Mouse (Mus musculus) left cerebral cortex, postnatal 25 days (tissue): ENCODE measurements at regions not wholly inside any gene's neighbourhood (a gene's known extent, or its start where the extent isn't known, plus 50 kb on each side); places are given as distances from the start of the nearest gene placed in this dataset.

Source experiments
- DNase-seq, 2 experiments: peaks; one replicate each; pipeline ENCODE4 v3.0.0; 2022; ENCODE audit warnings: low spot score in 2 of 2, mixed read lengths in 1 of 2
- intact Hi-C: fragments of 180-260 bp; cut with DNase I; formaldehyde crosslinking; loops from one replicate; pipeline ENCODE4 v1.15.1; 2025

DNA sequence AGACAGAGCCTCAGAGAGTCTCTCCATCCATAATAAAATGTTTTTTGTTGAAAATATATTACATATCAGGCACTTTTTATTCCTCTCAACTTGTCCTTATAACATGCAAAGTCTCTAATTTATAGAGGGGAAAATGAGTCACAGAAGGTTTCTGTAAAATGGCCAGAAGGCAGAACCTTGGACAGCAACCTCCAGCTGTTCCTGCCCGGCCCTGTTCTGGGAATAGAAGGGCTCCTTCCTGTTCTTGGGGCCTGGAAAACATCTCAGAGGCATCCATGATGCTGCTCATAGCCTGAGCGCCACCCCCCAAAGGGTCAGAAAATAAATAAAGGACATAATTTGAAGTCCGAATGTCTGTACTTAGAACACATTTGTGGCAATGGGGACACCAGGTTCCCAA lies 188.7 kb downstream of the Abhd5 start:
- intact Hi-C loops = no loop called here
- DNase-seq = no peak

DNA sequence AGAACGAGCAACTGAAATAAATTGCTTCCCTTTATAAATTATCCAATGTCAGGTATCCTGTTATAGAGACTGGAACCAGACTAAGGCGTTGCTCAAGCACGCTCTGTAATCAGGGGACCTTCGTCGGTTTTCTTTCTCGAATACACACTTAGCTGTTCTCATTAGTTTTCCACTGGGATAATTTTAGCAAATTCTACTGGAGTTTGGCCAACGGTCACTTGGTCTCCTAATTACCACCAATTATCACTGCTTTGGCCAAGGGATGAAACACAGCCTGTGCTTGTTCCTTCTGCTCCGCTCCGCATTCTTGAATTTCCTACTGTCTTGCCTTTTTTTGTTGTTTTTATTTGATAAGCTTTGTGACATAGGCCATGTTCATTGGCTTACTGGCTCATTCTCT lies 191.1 kb upstream of the Topaz1 start:
- DNase-seq = no peak

DNA sequence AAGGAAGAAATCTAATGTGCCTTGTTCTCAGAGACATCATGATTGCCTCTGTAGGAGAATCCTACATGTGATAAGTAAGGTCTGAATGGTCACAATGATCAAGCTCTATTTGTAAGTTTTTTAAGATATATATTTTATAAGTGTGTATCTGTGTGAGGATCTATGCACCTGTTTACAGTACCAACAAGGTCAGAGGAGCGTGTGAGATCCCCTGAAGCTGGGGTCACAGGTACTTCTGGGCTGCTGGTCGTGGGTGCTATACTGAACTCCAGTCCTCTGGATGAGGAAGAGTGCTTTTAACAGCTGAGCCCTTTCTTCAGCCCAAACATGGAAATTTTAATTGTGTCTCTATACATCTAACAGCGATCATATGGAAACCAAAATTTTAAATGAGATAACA lies 181.1 kb upstream of the Topaz1 start:
- peak in 1 of 2 experiments; percentile 0 for DNase-seq
- intact Hi-C loops = no loop called here

More for the DNA sequence above, 191.1 kb upstream of the Topaz1 start:
- intact Hi-C loops = no loop called here

DNA sequence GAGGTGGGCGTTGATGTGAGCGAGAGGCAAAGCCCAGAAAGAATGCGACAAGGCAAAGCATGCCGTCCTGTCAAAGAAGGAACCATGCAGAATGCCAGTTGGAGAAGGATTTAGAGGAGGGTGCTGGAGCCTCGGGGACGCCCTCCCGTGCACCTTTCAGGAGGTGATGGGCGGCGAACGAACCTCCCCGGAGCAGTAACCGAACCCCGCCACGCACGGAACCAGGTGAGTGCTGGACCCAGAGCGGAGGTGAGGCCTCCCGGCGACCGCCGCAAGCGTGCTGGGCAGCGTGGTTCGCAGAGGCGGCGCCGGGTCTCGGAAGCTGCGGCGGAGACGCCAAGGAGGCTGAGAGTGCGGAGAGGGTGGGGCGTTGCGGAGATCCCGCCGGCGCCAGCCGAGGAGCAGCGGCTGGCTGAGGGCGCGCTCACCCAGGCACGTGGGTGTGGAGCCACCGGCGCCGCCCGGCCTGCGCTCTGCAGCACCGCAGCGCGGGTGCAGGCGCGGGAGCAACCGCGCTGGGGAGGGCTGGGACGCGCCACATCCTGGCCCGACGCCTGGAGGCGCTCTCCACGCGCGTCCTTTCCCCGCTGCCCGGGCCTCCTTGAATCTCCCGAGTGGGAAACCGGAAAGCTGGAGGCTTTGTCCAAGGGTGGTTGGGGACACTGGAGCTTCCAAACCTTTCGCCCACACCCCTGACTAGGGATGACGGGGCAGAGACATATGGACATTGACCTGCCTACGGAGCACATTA lies 178.3 kb upstream of the Topaz1 start:
- intact Hi-C loops = loop anchor here (2.0 kb wide), 2 partner anchors 108 to 146 kb away; no protein-coding TSS in a partner anchor
- DNase-seq = peak; percentile 80 to 82

DNA sequence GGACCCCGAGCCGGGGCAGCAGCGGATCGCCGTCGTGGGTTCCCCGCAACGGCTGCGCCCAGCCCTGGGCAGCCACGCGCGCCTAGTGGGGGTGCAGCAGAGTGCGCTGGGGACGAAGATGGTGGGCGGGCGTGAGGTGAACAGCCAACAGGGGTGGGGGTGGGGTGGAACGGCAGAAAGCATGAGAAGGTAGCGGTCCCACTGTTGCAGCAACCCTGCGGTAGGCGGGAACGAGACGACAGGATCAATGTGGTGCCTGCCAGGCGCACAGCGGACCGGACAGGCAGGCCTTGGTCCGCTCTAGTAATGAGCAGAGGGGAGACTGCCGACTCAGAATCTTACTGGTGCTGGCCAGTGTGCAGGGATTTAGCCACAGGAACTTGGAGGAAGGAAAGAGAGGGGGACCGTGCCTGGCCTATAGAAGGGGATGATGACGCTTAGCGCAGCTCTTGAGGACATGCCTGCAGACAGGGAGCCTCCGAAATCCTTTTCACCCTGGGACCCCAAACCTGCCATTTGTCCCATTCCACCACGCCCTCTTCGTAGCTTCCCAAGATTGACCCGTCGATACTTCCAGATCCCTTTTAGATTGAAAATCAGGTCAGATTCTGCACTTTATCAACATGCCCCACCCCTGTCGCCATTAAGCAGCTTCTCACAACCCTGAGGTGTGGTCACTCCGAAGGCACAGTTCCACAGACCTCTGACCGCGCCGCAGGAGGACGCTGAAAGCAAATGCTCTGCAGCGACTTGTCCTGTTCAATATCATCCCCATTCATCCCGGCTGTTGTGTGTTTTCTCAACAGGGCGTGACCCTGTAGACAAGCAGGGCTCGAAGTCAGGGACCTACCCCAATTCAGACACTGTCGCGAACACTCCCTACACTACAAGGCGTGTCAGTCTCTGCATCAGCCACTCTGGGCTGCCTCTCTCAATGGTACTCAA lies 177.4 kb upstream of the Topaz1 start:
- DNase-seq = no peak
- intact Hi-C loops = loop anchor here (2.0 to 5.0 kb wide), 3 partner anchors 109 to 147 kb away; no protein-coding TSS in a partner anchor

DNA sequence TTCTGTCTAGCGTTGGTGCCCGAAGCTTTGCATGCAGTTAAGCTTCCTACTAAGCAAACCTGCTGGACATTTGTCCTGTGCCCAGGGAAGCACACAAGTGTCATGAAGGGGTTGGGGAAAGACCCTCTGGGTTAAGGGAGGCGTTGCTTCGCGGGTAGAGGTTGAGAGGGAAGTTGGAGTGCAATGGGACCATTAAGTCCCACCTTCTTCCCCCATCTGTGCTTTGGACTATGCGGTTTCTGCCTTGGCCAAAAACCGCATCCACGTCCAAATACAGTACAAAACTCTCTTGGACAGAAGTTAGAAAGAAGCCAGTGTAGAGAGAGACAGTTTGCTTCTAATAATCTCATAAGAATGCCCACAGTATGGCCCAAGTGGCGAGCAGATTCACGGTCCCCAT lies 176.1 kb upstream of the Topaz1 start:
- intact Hi-C loops = loop anchor here (5.0 kb wide), 1 partner anchor 116 kb away; no protein-coding TSS in a partner anchor

DNA sequence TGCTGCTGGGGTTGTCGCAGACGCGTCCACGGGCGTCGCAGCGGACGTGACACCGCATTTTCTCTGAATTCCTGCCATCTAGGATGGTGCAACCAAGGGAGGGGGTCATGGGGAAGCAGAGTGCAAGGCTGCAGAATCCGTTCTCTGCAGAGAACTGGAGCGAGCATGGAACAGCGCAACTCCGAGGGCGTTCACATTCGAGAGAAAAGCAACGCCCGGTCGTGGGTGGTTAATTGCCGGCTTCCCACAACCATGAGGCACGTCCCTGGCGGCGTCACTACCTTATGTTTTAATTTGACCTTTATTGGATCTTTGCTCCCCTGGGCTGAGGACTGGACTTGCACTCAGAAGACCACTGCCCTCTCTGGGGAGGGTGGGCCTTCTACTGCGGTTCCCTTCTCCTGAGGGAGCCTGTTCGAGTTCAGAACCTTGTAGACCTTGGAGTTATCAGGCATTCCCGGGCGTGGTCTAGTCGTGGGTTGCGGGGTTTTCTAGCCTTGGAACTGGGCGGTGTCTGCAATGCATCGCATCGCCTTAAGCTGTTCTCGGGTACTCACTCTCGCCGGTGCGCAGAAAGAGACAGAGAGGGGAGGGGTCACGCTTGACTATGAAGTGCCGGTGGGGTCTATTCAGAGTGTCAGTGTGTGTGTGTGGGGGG lies 175.6 kb upstream of the Topaz1 start:
- peak; percentile 50 for DNase-seq
- intact Hi-C loops = loop anchor here (1.0 to 5.0 kb wide), 2 partner anchors 39 to 116 kb away; no protein-coding TSS in a partner anchor

More for the DNA sequence above, 176.1 kb upstream of the Topaz1 start:
- no peak for DNase-seq

DNA sequence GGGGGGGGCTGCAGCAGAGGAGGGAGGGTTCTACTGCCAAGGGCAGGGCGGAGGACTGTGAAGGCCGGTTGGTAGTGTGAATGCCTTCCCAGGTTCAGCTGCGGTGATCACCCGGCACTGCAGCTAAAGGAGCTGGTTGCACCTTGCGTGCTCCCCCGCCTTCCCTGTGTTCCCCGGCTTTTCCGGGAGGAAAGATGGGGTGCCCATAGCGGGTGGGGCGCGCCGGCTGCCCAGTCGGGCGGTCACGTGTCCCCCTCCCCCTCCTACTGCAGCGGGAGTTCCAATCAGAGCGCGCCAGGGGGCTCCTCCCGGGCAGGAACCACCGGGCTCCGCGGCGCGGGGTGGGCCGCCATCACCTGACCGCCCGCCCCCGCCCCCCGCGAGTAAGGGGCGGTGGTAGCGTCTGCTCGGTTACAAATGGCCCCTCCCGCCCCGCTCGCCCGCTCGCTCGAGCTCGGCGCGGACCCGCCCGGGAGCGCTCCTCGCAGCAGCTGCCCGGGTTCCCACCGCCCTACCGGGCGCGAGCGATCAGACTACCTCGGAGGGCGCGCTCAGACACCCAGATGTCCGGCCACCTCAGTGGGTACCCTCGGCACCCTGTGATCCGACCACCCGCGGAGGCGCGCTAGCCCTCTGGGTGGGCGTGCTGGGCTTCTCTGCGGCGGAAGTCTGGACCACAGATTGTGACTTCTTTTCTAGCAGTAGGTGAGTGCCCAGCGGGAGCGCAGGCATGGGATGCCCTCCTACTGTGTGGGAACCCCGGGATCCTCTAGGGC lies 174.9 kb upstream of the Topaz1 start:
- intact Hi-C loops = loop anchor here (1.0 to 5.0 kb wide), 2 partner anchors 38 to 115 kb away; no protein-coding TSS in a partner anchor
- peak; percentile 96 to 98 for DNase-seq

DNA sequence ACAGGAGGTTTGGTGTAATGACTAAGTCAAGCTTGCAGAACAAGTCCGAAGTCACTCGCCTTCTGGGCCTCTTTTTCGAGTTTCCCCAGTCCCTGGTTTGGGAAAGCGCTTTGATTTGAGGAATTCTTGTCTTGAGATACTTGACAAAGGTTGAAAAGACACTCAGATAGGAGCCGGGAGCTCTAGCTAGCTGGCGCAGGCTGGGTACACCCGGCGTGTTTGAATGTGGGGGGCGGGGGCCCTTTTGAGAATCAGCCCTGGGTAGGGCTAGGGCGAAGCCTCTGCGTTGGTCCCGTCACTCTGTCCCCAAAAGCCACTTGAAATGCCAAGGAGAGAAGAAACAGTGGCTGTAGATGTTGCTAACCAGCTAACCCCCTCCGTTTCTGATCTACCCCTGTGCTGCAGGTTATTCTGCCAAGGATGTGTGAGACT lies 174.3 kb upstream of the Topaz1 start:
- intact Hi-C loops = loop anchor here (1.0 to 5.0 kb wide), 2 partner anchors 37 to 114 kb away; no protein-coding TSS in a partner anchor
- DNase-seq = peak; percentile 48 to 49

DNA sequence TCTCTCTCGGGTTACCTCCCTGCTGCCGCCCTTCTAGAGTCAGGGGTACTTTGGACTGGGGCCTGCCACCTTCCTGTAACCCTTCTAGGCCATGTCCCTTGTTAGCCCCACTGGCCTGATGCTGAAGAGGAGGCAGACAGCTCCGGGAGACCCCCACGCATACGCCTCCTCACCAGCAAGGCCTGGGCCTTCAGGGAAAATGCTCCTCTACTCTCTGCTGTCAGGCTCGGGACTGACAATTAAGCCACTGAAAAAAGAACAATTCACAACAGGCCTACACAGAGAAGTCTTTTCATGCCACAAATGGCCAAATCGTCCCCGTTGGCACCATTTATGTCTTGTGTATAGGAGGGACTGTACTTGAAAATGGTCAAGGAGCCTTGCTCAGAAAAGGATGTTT lies 161.9 kb upstream of the Topaz1 start:
- intact Hi-C loops = no loop called here
- DNase-seq = peak in 1 of 2 experiments; percentile 40

DNA sequence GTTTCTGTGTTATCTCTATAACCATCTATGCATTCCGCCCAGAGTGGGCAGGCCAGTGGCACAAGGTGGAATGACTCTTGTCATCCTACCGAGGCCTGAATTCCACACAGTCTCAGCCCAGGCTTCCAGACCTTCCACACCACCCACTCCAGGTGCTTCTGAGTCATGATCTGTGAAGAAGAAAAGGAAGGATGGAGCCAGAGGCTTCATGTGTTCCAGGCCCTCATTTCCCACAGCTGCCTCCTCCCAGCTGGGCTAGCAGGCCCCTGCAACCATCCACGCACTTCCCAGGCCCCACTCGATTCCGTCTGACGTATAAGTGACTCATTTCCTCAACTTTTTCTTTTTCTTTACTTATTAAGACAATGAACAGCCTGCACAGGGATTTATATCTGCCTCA lies 160.7 kb upstream of the Topaz1 start:
- intact Hi-C loops = no loop called here
- DNase-seq = peak in 1 of 2 experiments; percentile 72

DNA sequence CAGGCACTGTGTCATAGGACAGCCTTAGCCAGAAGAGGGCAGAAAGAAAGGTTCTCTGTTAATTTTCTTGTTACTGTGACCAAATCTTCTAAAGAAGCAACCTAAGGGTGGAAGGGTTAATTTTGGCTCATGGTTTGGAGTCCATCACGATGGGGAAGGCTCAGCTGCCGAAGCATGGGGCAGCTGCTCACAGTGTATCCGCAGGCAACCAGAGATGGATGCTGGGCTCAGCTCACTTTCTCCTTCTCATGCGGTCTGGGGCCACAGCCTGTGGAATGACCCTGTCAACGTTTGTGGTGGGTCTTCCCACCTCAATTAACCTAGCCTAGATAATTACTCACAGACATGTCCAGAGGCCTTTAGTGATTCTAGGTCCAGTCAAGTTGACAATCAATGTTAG lies 160.2 kb upstream of the Topaz1 start:
- DNase-seq = no peak
- intact Hi-C loops = no loop called here

DNA sequence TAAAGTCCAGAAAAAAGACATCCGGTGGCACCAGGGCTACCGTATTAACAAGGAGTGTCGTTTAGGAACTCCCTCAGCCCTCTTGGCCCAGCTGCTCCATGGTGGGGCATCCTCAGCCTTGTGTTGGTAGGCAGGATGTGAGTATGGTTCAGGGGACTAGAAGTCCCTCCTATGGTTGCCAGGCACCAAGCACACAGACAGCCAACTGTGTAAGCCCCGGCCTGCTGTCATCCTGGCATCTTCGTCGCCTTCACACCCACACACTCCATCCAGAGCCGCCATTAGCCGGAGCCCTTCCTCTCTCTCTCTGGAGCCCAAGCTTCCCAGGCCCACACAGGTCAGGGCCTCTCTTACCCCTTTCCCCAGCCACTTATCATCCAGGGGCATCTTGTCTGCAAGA lies 158.9 kb upstream of the Topaz1 start:
- DNase-seq = no peak
- intact Hi-C loops = no loop called here

DNA sequence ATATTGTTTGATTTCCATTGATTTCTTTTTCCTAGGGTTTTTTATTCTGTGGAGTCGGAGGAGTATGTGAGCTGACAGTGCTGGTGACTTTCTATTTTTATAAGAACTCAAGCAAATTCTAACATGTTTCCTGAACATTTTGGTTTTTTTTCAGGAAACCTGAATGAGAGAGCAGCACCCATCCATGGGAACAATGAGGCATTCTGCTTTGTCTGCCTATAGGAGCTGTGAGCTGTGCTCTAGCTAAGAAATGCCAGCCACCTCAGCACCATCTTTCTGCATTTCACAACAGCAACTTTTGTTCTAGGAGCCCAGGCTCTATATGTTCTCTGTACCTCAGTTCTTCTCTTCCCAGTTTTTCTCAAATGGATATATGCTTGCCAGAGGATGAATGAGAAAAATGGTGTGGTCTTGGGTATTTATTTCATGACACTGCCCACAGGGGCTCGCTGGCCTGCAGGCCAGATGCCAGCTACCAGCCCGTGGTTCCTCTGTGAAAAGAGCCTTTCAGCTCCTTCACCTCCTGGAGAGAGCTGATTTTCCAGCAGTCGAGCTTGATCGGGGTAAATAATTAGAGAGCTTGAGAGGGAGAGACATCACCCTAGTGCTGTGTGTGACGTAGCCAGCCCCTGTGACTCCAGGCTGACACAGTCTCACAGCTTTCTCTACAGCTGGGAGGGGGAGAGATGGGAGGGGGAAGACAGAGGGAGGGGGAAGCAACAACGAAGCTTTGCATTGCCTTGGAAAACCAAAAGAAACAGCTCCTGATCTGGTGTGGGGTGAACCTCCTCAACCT lies 154.1 kb upstream of the Topaz1 start:
- intact Hi-C loops = no loop called here
- DNase-seq = peak in 1 of 2 experiments; percentile 32

DNA sequence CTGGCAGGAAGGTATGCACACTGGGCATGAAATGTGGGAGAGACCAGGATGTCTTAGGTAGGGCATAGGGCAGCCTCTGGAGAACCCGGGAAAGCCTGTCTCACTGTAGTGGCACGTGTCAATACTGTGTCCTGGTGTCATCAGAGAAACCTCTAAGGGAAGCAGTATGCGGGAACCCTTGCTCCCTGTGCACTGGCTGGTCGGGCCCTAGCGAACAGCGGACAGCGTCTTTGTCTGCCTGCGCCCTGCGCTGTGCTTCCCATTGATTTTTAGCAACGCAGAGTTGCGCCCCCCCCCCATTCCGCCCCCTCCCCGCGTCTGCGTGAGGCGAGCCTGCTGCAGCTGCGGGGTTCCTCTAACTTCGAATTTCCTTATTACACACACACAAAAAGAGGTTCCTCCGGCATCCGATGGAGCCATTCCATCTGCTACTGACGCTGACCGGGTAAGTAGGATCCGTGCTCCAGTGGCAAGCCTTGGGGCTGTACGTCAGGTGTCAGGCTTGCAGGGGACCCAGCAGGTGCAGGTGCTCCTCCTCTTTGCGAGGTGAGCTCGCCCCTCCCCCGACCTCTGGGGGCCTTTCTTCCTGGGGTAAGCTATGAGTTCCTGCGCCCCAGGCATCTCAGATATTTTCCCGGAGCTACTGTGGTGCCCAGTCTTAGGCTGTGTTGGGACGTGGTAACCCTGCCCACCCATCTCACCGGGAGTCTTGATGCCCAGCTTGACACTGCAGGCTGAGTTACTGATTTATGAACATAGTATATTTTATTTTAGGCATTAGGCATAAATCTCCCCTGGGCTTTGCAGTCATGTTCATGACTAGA lies 151.8 kb upstream of the Topaz1 start:
- DNase-seq = peak in 1 of 2 experiments; percentile 32
- intact Hi-C loops = no loop called here

DNA sequence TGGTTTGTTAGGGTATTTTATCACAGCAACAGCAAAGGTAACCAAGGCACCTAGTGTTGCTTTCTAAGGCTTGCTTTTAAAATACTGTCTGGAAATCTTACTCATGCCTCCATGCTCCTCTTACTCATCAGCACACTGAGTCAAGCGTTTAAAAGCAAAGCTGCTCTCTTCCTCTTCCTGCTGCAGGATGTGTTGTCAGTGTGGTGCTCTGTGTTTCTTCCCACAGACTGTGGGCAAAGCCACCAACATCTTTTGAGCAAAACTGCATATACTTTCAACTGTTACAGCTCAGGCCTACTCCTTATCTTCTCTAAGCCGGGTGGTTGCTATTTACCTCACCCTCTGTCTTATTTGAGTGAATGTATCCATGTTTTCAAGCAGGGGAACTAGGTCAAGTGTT lies 144.0 kb upstream of the Topaz1 start:
- intact Hi-C loops = no loop called here
- peak in 1 of 2 experiments; percentile 84 for DNase-seq

DNA sequence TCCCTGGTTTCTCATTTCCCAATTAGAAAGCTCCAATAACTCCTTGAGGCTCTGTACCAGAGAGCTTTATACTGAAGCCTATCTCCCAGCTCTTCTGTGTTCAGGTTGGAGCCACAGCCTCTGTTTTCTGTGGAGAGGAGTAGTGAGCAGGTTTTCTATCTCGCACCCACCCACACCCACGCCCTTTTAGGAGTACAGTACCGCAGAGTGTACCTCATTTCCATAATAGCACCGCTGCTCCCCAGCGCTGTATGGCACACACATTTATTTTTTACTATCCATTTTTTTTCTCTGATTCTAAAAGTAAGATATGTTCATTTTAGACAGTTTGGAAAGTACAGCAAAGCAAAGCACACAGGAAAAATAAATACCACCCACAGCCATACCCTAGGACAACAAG lies 137.5 kb upstream of the Topaz1 start:
- intact Hi-C loops = loop anchor here (1.0 kb wide), 1 partner anchor 37 kb away; no protein-coding TSS in a partner anchor
- peak; percentile 62 to 94 for DNase-seq
